Mouse (Mus musculus): ENCODE results near the gene Fxr2.

The Fxr2 gene

DNA sequence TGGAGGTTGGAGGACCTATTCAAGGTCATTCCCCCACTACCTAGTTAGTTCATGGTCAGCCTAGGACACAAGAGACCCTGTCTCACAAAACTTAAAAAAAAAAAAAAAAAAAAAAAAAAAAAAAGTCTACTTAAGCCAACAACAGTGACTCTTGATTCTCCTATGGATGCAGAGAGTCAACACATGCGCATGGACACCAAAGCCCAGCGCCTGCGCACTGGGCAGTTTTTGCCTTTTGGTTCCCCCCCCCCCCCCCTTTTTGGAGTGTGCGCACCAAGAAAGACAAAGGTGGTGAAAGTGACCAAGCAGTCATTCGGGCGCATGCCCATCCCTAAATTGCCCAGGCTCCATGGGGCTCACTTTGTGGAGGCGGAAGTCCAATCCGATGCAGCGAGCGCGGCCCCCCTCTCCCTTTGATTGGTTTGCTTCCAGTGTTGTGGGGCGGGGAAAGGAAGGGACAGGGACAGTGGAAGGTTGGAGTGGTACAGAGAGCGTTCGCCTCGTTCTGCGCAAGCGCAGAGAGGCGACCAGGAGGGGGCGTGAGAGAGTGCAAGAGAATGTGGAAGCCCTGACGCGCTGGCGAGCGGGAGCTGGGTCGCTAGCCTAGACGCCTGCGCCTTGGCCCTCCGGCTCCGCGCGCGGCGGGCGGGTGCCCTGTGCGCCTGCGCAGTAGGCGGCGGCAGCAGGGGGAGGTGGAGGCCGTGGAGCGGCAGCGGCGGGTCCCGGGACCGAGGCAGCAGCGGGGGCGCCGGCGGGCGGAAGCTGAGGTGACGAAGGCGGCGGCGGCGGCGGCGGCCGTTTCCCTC is at the start of gene Fxr2:
Fxr2 (plus strand) TSS at position 707 of the 806 bp plus-strand sequence.
- DNase-seq (ENCODE audit: low spot score in 2 of 2), result peak; percentile 100

DNA sequence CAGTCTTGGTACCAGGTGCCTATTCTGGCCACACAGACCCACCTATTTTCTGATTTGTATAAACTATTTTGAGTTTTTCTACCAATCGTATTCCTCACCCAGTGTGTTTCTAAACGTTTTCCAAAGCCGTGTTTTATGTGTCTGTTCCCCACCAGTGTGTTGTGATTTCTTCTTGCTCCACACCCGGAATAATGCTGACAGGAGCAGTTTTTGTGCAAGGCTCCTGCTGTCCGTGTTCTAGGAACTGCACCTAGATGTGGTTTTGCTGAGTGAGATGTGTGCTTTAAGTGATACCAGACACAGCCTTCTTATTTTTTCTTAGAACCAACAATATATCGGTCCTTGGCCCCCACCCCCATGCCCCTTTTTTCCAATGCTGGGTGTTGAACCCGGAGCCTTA is 48.8 kb upstream of the Fxr2 start:
- no peak for DNase-seq (ENCODE audit: low spot score in 2 of 2)

- DNase-seq (ENCODE audit: low spot score in 2 of 2), result no peak
These were observed 47.9 kb upstream of the Fxr2 start for GRCm38 (mm10) chr11:69584937-69585336.

- DNase-seq (ENCODE audit: low spot score in 2 of 2), result no peak
These were observed 47.0 kb upstream of the Fxr2 start for GRCm38 (mm10) chr11:69585718-69586325.

- DNase-seq (ENCODE audit: low spot score in 2 of 2), result no peak
These were observed 43.5 kb upstream of the Fxr2 start for GRCm38 (mm10) chr11:69589207-69589834.

DNA sequence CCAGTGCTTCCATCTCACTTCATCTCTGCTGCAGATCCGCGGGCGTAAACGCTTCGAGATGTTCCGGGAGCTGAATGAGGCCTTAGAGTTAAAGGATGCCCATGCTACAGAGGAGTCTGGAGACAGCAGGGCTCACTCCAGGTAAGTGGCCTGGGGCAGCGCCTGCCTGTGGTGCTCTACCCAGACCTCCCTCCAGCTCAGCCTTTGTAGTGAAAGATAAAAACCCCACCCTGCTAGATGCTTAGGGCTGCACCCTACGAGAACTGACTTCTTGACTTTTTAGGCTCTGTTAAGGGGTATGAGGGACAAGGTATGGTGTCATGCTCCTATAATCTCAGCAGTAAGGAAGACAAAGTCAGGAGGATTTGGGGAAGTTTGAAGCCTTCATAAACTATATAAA is 42.2 kb upstream of the Fxr2 start:
- no peak for DNase-seq (ENCODE audit: low spot score in 2 of 2)

GRCm38 (mm10) chr11:69591424-69591823 is 41.4 kb upstream of the Fxr2 start:
- DNase-seq (ENCODE audit: low spot score in 2 of 2), result no peak

DNA sequence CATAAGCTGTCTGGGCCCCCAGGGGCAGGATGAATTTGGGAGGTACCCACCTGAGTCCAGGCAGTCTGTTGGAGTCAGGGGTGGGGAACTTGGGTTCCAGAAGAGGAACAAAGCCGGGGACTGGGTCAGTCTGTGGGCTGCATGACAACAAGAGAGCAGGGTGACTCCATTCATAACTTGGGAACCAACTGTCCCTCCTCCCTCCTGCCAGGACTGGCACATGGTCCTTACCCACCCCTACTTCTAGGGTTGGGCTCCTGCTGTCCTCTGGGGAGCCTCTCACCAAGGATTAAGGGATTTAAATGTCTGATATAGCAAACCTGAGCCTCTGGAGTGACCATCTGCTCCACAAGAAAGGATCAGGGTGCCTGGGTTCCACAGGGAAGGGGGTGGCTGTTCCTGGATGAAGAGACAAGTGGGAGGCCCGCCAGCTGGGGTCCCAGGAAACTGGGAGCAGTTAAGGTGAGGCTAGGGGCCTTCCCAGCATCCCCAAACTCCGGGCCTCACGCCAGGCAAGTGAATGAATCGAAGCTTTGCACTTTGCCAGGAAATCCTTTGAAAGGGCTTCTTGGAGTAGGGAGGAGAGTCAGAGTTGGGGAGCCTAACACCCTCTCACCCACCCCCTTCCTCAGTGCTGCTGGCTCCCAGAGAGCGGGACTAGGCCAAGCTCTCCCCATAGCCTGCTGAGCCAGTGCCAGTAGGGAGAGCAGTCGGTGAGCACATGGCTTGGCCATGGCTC is 40.7 kb upstream of the Fxr2 start:
- peak; percentile 58 to 67 for DNase-seq (ENCODE audit: low spot score in 2 of 2)

DNA sequence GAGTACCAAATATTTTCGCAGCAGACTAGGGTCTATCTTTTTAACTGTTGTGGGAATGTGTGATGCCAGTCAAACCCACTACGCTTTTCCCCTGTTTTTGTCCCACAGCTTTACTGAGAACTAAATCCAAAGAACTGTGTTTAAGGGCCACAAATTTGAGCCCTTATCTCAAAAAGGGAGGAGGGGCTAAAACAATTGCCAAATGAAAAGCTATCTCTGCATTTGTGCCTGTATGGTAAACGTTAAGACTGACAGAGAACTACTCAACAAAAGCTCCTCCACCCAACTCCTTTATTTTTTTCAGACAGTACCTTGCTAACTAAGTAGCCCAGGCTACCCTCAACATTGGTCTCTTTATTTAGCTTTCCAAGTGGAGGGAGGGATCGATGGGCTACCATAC is 40.0 kb upstream of the Fxr2 start:
- DNase-seq (ENCODE audit: low spot score in 2 of 2), result no peak

DNA sequence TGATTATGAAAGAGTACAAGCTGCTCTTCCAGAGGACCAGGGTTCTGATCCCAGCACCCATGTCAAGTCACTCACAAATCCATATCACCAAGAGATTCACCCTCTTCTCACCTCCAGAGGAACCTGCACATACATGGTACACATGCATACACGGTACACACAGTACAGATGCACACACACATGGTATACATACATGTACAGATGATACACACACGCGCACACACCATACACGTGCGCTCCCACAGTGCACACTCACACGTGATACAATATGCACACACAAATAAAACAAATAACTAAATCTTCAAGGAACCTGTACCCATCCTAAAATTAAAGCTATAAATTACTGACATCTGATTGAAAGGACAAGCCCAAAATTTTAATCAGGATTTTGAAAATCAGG is 37.9 kb upstream of the Fxr2 start:
- DNase-seq (ENCODE audit: low spot score in 2 of 2), result no peak

GRCm38 (mm10) chr11:69599436-69599835 is 33.4 kb upstream of the Fxr2 start:
- no peak for DNase-seq (ENCODE audit: low spot score in 2 of 2)

- peak; percentile 51 to 58 for DNase-seq (ENCODE audit: low spot score in 2 of 2)
These were observed 32.7 kb upstream of the Fxr2 start for GRCm38 (mm10) chr11:69600098-69600497.

- no peak for DNase-seq (ENCODE audit: low spot score in 2 of 2)
These were observed 31.0 kb upstream of the Fxr2 start for GRCm38 (mm10) chr11:69601768-69602167.

DNA sequence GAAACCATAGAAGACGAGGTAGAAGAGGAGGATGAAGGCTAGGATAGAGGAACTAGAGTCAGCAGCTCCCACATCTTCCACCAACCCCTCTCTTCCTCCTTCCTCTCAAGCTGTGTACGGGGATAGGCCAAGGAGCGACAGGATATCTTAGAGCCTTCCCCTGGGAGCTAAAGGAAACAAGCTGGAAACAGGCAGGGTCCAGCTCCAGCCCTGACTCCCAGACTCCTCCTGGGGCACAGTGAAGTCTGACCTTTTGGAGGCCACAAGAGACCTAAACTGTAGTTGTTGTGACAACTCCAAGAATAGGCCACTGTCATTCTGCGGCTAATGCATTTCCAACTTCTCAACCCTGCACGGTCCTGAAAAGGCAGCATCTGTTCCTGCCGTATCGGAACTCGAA is 29.3 kb upstream of the Fxr2 start:
- no peak for DNase-seq (ENCODE audit: low spot score in 2 of 2)

DNA sequence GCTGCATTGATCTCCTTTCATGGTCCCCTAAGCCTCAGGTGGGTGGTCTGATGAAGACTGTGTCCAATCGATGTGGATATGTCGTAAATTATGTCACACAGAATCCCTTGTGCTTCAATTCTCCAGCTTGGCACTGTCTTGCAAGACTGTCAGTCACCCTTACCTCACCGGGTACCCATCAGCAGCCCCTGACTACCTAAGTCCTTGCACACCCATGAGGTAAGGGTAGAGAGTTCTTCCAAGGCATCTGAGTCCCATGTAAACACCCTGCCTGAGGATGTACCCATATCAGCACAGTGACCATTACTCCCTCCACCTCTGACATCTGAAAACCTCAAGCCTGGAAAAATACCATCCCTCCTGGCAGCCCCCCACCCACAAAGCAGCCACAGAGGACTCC is 28.4 kb upstream of the Fxr2 start:
- DNase-seq (ENCODE audit: low spot score in 2 of 2), result no peak

- DNase-seq (ENCODE audit: low spot score in 2 of 2), result no peak
These were observed 27.8 kb upstream of the Fxr2 start for GRCm38 (mm10) chr11:69604795-69605664.

- peak; percentile 70 to 75 for DNase-seq (ENCODE audit: low spot score in 2 of 2)
These were observed 26.9 kb upstream of the Fxr2 start, which contains the start of gene Atp1b2 for GRCm38 (mm10) chr11:69605726-69606490. Gene Atp1b2 (minus strand): TSS chr11:69605942.

DNA sequence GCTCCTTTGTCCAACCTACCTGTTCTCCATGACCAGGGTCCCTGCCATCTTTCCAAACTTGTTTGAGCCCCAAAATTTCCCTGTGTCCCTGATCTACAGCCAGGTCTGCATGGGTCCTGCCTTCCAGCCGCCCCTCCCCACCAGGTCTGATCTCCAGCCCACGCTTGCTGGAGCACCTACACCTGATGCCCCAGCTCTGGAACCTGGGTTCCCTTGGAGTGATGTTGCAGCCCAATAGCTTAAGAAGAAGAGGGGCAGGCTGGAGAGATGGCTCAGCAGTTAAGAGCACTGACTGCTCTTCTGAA is 26.3 kb upstream of the Fxr2 start:
- no peak for DNase-seq (ENCODE audit: low spot score in 2 of 2)

- DNase-seq (ENCODE audit: low spot score in 2 of 2), result no peak
These were observed 26.0 kb upstream of the Fxr2 start for GRCm38 (mm10) chr11:69606832-69607231.

- DNase-seq (ENCODE audit: low spot score in 2 of 2), result no peak
These were observed 24.3 kb upstream of the Fxr2 start for GRCm38 (mm10) chr11:69608525-69608924.

DNA sequence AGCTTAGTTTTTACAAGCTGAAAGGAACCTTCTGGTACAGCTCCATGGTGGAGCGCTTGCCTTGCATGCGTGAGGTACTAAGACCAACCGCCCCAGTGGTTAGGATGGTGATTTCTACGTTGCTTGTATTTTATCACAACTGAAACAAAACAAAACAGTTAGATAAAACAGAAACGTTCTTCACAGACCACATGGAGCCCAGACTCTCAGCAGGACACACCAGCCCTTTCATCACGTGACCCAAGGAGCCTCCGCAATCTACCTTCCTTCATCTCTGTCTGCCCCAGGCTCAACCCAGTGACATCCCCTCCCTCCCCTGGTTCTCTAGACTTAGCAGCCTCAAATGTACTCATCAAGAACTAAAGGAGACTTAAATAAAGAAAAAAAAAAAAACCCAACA is 23.4 kb upstream of the Fxr2 start:
- DNase-seq (ENCODE audit: low spot score in 2 of 2), result no peak

All from right cerebral cortex, postnatal 36 days (tissue).